ENCODE assay signal across 1 mouse cellular context in genomic region chr12:3781482-3781881, GRCm38 (mm10).
TF ChIP-seq lines count a peak whose summit lies in the region.

No protein-coding gene starts in this region.

TF ChIP-seq in CH12.LX, 34 proteins besides CTCF, POLR2A, EP300 and RAD21 (continued from another document):
- TF ChIP-seq ELF1 (IDR thresholded peaks at IDR 0.05; ENCODE audit: low read depth, low read length) = peak; percentile 74
- 0 out of 2 replicates have a peak, but pooled peaks have one; percentile 47 for TF ChIP-seq KAT2A (IDR thresholded peaks at IDR 0.05; ENCODE audit: insufficient replicate concordance, low read length)
- TF ChIP-seq HCFC1 (IDR thresholded peaks at IDR 0.05; ENCODE audit: low read depth, low read length) = peak; percentile 45; the same call in 1 of the 2 replicates
- no peak for TF ChIP-seq E2F4 (IDR thresholded peaks at IDR 0.05; ENCODE audit: insufficient replicate concordance, low read depth, low read length)
TF ChIP-seq in CH12.LX: peak in this region for 17.
